Mouse (Mus musculus): ENCODE results near the gene Gm17079.
"Not testable (repeated sequence)": the region's sequence is repeated elsewhere in the genome, so short reads cannot be mapped to it uniquely, and the experiment has no call there.

Gm17079 gene

GRCm38 (mm10) chr14:51695368-51695767, at the start of gene Gm17079:
TSS of gene Gm17079 (minus strand) at chr14:51695468.
- not testable (repeated sequence) for DNase-seq (ENCODE audit: low read depth, low spot score)

- peak; percentile 16 for DNase-seq (ENCODE audit: low read depth, low spot score)
These were observed 45.3 kb upstream of the Gm17079 start for GRCm38 (mm10) chr14:51740347-51741170.

DNA sequence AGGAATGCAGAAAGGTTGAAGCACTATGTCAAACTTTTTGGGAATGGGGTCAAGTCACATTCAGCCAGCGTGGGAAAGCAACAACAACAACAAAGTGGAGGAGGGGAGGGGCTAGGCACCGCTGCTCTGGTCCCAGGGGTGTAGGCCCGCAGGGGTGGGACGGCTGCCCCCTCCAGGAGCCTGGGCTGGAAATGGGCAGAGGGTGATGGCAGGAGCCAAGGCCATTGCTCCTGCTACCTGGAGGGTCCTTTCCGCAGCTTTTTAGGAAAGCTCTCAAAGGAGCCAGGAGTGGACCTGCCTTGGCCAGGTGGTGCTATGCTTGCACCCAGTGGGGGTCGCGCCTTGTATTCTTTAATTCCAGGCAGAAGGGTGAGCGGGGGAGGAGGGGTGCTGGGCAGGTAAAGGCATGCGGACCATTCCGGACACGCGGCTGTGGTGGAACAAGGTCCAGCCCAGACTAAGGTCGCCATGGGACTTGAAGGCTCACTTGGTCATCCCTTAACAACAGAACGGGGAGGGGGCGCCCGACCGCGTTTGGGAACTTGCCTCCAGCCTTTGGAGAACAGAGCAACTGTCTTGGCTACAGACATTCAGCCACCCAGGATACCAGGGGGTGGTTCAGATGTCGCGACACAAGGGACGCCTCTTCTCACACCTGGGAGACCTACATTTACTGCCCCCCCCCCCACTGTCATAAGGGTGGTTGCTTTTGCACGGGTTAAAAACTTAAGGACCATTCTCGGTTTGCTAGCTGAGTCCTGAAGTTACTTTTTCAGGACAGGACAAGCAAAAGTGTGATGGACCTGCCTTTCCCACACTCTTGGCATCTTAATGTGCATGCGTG, 44.1 kb upstream of the Gm17079 start:
- DNase-seq (ENCODE audit: low read depth, low spot score): no peak

- DNase-seq (ENCODE audit: low read depth, low spot score): no peak
These were observed 43.3 kb upstream of the Gm17079 start for GRCm38 (mm10) chr14:51738411-51739149.

DNA sequence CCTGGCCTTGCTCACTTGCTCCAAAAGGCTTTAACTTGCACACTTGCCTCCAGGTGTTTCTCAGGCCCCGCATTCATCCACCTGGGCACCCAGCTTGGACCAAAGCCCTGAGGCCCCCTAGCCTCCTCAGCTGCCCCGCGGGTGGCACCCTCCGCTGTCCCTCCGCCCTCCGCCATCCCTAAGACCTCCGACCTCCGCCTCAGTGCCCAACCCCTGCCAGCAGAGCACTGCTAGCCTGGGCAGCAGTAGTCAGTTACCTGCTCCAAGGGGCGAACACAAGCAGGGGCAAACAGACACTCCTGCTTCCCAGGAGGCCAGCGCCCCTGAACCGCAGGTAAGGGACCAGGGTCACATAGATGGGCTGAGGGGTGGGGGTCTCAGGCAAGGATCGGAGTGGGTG, 42.7 kb upstream of the Gm17079 start:
- DNase-seq (ENCODE audit: low read depth, low spot score): no peak

GRCm38 (mm10) chr14:51717083-51717482, 21.8 kb upstream of the Gm17079 start, which contains the start of gene Gm5800:
TSS of gene Gm5800 (minus strand) at chr14:51717183.
- DNase-seq (ENCODE audit: low read depth, low spot score): no peak

DNA sequence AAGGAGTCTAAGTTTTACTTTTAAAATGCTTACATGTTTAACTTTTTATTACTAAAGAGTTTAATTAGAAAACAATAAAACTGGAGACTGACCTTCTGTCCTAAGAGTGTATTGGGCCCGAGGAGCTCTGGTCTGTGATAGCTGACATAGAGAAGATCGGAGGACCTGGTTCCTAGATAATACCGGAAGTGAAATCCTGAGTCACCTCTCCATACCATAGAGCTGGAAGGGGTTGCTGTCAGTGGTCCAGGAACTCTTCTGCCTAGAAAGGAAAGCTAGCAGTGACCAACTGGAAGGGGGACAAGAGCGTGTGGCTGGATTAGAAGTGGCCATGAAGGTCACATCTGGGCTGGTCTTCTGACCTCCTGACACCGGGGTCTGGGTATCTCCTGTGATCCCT, 18.0 kb downstream of the Gm17079 start:
- DNase-seq (ENCODE audit: low read depth, low spot score): no peak

All from forelimb bud, embryonic 11.5 days (tissue).